Mouse (Mus musculus) CH12.LX (cell line): ENCODE data around the gene Gstp1.

Experiments
- CHD1 ChIP-seq: IDR thresholded peaks from 2 replicates; pipeline ENCODE4 v1.6.1; 2012; ENCODE audit warnings: low read depth, low read length, improper control_type of control experiment, inconsistent platforms
- CTCF ChIP-seq, 2 experiments: IDR thresholded peaks in 1 of 2; conservative IDR thresholded peaks in 1 of 2; 2 replicates each; pipeline ENCODE4 v1.5.1; 2011 to 2012; ENCODE audit warnings: low read depth in 2 of 2, low read length in 2 of 2, improper control_type of control experiment in 1 of 2, inconsistent platforms in 1 of 2, mild to moderate bottlenecking in 1 of 2, moderate library complexity in 1 of 2
- EP300 ChIP-seq: IDR thresholded peaks from 2 replicates; pipeline ENCODE4 v1.6.1; 2011; ENCODE audit warnings: low read length, improper control_type of control experiment
- ETS1 ChIP-seq: conservative IDR thresholded peaks from 2 replicates; pipeline ENCODE4 v1.6.1; 2012; ENCODE audit warnings: low read depth, mild to moderate bottlenecking, inconsistent platforms, low read length, improper control_type of control experiment, moderate library complexity
- JUN ChIP-seq: IDR thresholded peaks from 2 replicates; pipeline ENCODE4 v1.6.1; 2011; ENCODE audit warnings: low read depth, mild to moderate bottlenecking, low read length, improper control_type of control experiment, moderate library complexity; ENCODE audit not compliant: insufficient read depth
- MAX ChIP-seq: IDR thresholded peaks from 2 replicates; pipeline ENCODE4 v1.6.1; 2011; ENCODE audit warnings: low read length, improper control_type of control experiment
- MXI1 ChIP-seq: IDR thresholded peaks from 2 replicates; pipeline ENCODE4 v1.6.1; 2011; ENCODE audit warnings: mild to moderate bottlenecking, low read depth, low read length, improper control_type of control experiment
- MYC ChIP-seq: IDR thresholded peaks from 2 replicates; pipeline ENCODE4 v1.6.1; 2011; ENCODE audit warnings: low read depth, mild to moderate bottlenecking, improper control_type of control experiment, low read length
- POLR2A ChIP-seq: IDR thresholded peaks from 2 replicates; pipeline ENCODE4 v1.6.1; 2011; ENCODE audit warnings: low read depth, mild to moderate bottlenecking, improper control_type of control experiment, low read length
- POLR2AphosphoS2 ChIP-seq: IDR thresholded peaks from 2 replicates; pipeline ENCODE4 v1.6.1; 2011; ENCODE audit warnings: low read depth, low read length, improper control_type of control experiment
- TCF12 ChIP-seq: IDR thresholded peaks from 2 replicates; pipeline ENCODE4 v1.6.1; 2014; ENCODE audit warnings: low read depth, mild to moderate bottlenecking, inconsistent platforms, low read length, improper control_type of control experiment
- USF1 ChIP-seq: IDR thresholded peaks from 2 replicates; pipeline ENCODE4 v1.6.1; 2014; ENCODE audit warnings: low read depth, mild to moderate bottlenecking, inconsistent platforms, low read length, improper control_type of control experiment
- ZC3H11A ChIP-seq: IDR thresholded peaks from 2 replicates; pipeline ENCODE4 v1.6.1; 2012; ENCODE audit warnings: low read depth, mild to moderate bottlenecking, inconsistent platforms, low read length, improper control_type of control experiment
- ZNF384 ChIP-seq: IDR thresholded peaks from 2 replicates; pipeline ENCODE4 v1.6.1; 2012; ENCODE audit warnings: low read depth, low read length, improper control_type of control experiment, inconsistent platforms

GRCm38 (mm10) chr19:4023185-4023584 lies 14.6 kb downstream of the Gstp1 start:
- TF ChIP-seq MAX (no peak), CTCF (conservative IDR thresholded peaks at IDR 0.05 in 1 of 2, IDR thresholded peaks at IDR 0.05 in 1 of 2; ENCODE audit: low read depth in 2 of 2, low read length in 2 of 2) (no peak), MYC (no peak), POLR2A (no peak), POLR2AphosphoS2 (no peak), CHD1 (no peak), USF1 (no peak), TCF12 (no peak), MXI1 (no peak), ZC3H11A (no peak), ZNF384 (no peak), EP300 (no peak), JUN (no peak), ETS1 (no peak)
